Mouse (Mus musculus) intestine, embryonic 14.5 days (tissue): Measurements from ENCODE around the gene Tjp1. TPM values are rescaled to one million over a fixed set of nuclear protein-coding genes. Genes with fewer than 3 reads are reported as not detected.

ENCODE experiments used
- ATAC-seq: fragments of 200-750 bp; cut with Nextera tagmentation; replicated peaks from 2 replicates; pipeline ENCODE4 v1.8.0; 2017; ENCODE audit warnings: low read depth, moderate number of reproducible peaks, moderate TSS enrichment, moderate library complexity; ENCODE audit not compliant: low FRiP score, low TSS enrichment
- DNase-seq: peaks from one replicate; pipeline ENCODE4 v3.0.0-alpha.2; 2018; ENCODE audit warnings: low spot score
- H3K27ac ChIP-seq: fragments of 300-500 bp; sonication (generic); 2 replicates; pipeline ENCODE4 v1.5.1; 2014; ENCODE audit warnings: low read depth, mild to moderate bottlenecking, control low read depth
- H3K27me3 ChIP-seq: fragments of 300-500 bp; sonication (generic); replicated peaks from 2 replicates; pipeline ENCODE4 v1.6.1; 2014; ENCODE audit warnings: low read length, control low read depth; ENCODE audit not compliant: control insufficient read depth, insufficient read depth
- H3K36me3 ChIP-seq: fragments of 300-500 bp; sonication (generic); 2 replicates; pipeline ENCODE4 v1.6.1; 2014; ENCODE audit warnings: low read length, control low read depth; ENCODE audit not compliant: control insufficient read depth, insufficient read depth
- H3K4me1 ChIP-seq: fragments of 300-500 bp; sonication (generic); replicated peaks from 2 replicates; pipeline ENCODE4 v1.6.1; 2014; ENCODE audit warnings: low read length, control low read depth, mixed read lengths; ENCODE audit not compliant: control insufficient read depth, insufficient read depth
- H3K4me2 ChIP-seq: fragments of 300-500 bp; sonication (generic); 2 replicates; pipeline ENCODE4 v1.6.1; 2014; ENCODE audit warnings: low read length
- H3K4me3 ChIP-seq: fragments of 300-500 bp; sonication (generic); 2 replicates; pipeline ENCODE4 v1.5.1; 2014; ENCODE audit warnings: low read depth, low read length, control low read depth, mixed read lengths
- H3K9ac ChIP-seq: fragments of 300-500 bp; sonication (generic); 2 replicates; pipeline ENCODE4 v1.6.1; 2014; ENCODE audit warnings: mild to moderate bottlenecking, low read length
- H3K9me3 ChIP-seq: fragments of 300-500 bp; sonication (generic); 2 replicates; pipeline ENCODE4 v1.6.1; 2016; ENCODE audit warnings: low read length, control low read depth; ENCODE audit not compliant: control insufficient read depth
- WGBS: fragments of 180-500 bp; shearing (Covaris S2); extraction: QIAGEN DNeasy Blood & Tissue Kit; methylation state at CpG from one replicate; pipeline ENCODE4 v1.1.7; 2014; 5-methylcytosine and 5-hydroxymethylcytosine counted together
- polyA plus RNA-seq: library from polyadenylated mRNA; unstranded; fragments of >200 nt; fragmentation: Nextera tagmentation; extraction: Ambion mirVana; gene quantifications from 2 replicates; pipeline ENCODE4 v1.2.1, GENCODE M21; 2014

Tjp1 gene
- polyA plus RNA-seq, 1 experiment from 2014 or later: 15.9 TPM

DNA sequence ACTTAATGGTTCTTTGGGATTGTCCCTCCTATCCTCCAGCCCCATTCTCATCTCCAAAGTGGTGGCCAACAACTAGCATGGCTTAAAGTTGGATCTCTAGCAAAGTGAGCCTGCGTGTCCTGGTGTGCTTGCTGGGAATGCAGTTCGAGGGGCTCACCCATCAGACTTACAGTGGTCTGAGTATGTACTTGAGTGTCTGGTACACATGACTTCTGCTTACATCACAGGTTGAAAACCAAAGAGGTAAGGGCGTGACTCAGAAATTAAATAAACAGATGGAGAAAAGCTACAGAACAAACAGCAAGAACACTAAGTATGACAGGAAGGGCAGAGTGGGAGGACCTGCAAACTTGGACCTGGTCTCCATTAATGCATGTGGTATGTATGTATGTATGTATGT is 67.4 kb downstream of the Tjp1 start:
- H3K27me3 ChIP-seq: no peaks in the 10 kb centered on the region

DNA sequence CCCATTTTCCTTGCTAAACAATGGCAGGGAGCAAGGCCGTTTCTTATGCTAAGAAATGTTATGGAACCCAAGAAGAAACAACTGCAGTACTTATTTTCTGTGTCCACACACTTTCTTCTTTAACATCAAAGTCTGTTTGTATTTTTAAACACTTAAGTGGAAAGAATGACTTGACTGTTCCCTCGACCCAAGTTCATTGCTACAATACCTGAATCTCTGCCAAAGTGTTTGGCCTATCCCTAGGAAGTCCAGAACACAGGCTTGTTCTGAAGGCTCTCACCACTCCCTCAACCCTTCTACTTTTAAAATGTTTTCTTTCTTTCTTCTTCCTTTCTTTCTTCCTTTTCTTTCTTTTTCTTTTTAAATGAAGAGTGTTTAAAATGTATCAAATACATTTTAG is 71.5 kb downstream of the Tjp1 start:
- Histone ChIP-seq H3K36me3 (no peaks in the 10 kb centered on the region), H3K9me3 (no peaks in the 10 kb centered on the region), H3K27ac (no peak overlapping the region), H3K4me1 (no peaks in the 10 kb centered on the region), H3K9ac (no peak overlapping the region), H3K4me3 (no peak overlapping the region), H3K27me3 (no peaks in the 10 kb centered on the region), H3K4me2 (no peak overlapping the region)
- ATAC-seq: no peak
- no peak for DNase-seq
- 44% methylated on average over 2 of the region's 2 CpGs for WGBS

More for the DNA sequence above, 67.4 kb downstream of the Tjp1 start:
- Histone ChIP-seq H3K9ac (no peak overlapping the region), H3K4me2 (no peak overlapping the region), H3K36me3 (no peaks in the 10 kb centered on the region), H3K27ac (no peak overlapping the region), H3K9me3 (no peaks in the 10 kb centered on the region), H3K4me3 (no peak overlapping the region), H3K4me1 (peaks cover 4% of the 10 kb centered on the region; the same call in 1 of the 2 replicates)
- no peak for ATAC-seq
- no peak for DNase-seq
- 75% methylated on average over 3 of the region's 3 CpGs for WGBS

GRCm38 (mm10) chr7:65455208-65455607 is 72.4 kb downstream of the Tjp1 start:
- H3K27me3 ChIP-seq: no peaks in the 10 kb centered on the region
- 88% methylated on average over 3 of the region's 3 CpGs for WGBS
- DNase-seq (no peak), ATAC-seq (no peak)
- no peak overlapping the region for H3K4me3 ChIP-seq
- H3K36me3 ChIP-seq: no peaks in the 10 kb centered on the region
- H3K27ac ChIP-seq: no peak overlapping the region
- no peaks in the 10 kb centered on the region for H3K4me1 ChIP-seq
- H3K4me2 ChIP-seq: no peak overlapping the region
- no peak overlapping the region for H3K9ac ChIP-seq
- no peaks in the 10 kb centered on the region for H3K9me3 ChIP-seq

DNA sequence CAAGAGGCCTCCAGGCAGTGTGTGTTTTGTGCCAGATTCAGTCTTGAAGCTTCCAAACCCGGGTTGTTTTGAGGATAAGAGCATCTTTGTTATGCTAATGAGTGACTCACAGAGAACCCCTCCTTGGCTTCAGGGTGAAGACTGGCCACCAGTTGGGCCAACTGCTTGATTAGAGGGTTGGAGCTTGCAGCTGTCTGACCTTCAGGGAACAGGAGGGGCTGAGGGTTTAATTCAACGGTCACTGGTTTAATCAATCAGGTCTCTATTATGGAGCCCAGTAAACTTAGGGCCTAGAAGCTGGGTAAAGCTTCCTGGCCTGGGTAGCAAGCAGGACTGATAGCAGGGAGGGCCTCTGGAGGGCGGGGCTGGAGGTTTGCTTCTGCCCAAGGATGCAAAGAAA is 73.3 kb downstream of the Tjp1 start:
- Histone ChIP-seq H3K9me3 (no peaks in the 10 kb centered on the region), H3K36me3 (no peaks in the 10 kb centered on the region), H3K9ac (no peak overlapping the region), H3K4me1 (no peaks in the 10 kb centered on the region), H3K4me3 (no peak overlapping the region), H3K27me3 (no peaks in the 10 kb centered on the region), H3K27ac (no peak overlapping the region), H3K4me2 (no peak overlapping the region)
- WGBS: 32% methylated on average over 3 of the region's 3 CpGs
- ATAC-seq (no peak), DNase-seq (no peak)

GRCm38 (mm10) chr7:65452246-65452645 is 75.3 kb downstream of the Tjp1 start:
- DNase-seq (no peak), ATAC-seq (no peak)
- H3K4me1 ChIP-seq: no peaks in the 10 kb centered on the region
- no peaks in the 10 kb centered on the region for H3K36me3 ChIP-seq
- H3K27me3 ChIP-seq: no peaks in the 10 kb centered on the region
- H3K27ac ChIP-seq: no peak overlapping the region
- no peak overlapping the region for H3K9ac ChIP-seq
- H3K4me2 ChIP-seq: no peak overlapping the region
- WGBS: 82% methylated on average over 3 of the region's 3 CpGs
- H3K4me3 ChIP-seq: no peak overlapping the region
- H3K9me3 ChIP-seq: no peaks in the 10 kb centered on the region

GRCm38 (mm10) chr7:65450158-65450557 is 77.4 kb downstream of the Tjp1 start:
- no peak for ATAC-seq
- Histone ChIP-seq H3K9ac (no peak overlapping the region), H3K4me1 (no peaks in the 10 kb centered on the region), H3K27me3 (no peaks in the 10 kb centered on the region), H3K9me3 (no peaks in the 10 kb centered on the region), H3K27ac (no peak overlapping the region), H3K4me3 (no peak overlapping the region), H3K36me3 (no peaks in the 10 kb centered on the region), H3K4me2 (no peak overlapping the region)
- DNase-seq: no peak
- WGBS: 74% methylated on average over 5 of the region's 5 CpGs

DNA sequence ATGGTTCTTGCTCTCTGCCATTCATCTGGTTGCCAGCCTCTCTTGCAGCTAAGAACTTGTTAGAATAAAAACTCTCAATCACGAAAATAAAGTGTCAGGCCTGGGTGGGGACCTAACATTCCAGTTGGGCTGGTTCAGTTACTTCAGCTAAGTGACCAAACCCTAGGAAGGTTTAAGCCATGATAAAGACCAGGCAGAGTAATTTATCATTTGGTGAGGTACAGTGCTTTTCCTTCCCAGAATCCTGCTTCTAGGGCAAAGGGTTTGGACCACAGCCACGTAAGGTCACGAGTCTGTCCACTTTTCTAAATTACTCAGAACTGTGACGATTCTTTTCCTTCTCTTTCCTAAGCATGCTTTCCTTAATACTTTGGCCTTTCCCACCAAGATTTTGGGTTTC is 86.1 kb downstream of the Tjp1 start:
- DNase-seq: no peak
- Histone ChIP-seq H3K27ac (no peak overlapping the region), H3K4me2 (no peak overlapping the region), H3K36me3 (no peaks in the 10 kb centered on the region), H3K9ac (no peak overlapping the region), H3K4me1 (no peaks in the 10 kb centered on the region), H3K9me3 (no peaks in the 10 kb centered on the region), H3K4me3 (no peak overlapping the region), H3K27me3 (no peaks in the 10 kb centered on the region)
- no peak for ATAC-seq
- WGBS: 77% methylated on average over 4 of the region's 4 CpGs

GRCm38 (mm10) chr7:65439518-65439917 is 88.1 kb downstream of the Tjp1 start:
- Histone ChIP-seq H3K27ac (no peak overlapping the region), H3K4me3 (no peak overlapping the region), H3K9me3 (no peaks in the 10 kb centered on the region), H3K4me1 (no peaks in the 10 kb centered on the region), H3K9ac (no peak overlapping the region), H3K4me2 (no peak overlapping the region), H3K27me3 (no peaks in the 10 kb centered on the region), H3K36me3 (no peaks in the 10 kb centered on the region)
- WGBS: 72% methylated on average over 8 of the region's 8 CpGs
- DNase-seq (no peak), ATAC-seq (no peak)

DNA sequence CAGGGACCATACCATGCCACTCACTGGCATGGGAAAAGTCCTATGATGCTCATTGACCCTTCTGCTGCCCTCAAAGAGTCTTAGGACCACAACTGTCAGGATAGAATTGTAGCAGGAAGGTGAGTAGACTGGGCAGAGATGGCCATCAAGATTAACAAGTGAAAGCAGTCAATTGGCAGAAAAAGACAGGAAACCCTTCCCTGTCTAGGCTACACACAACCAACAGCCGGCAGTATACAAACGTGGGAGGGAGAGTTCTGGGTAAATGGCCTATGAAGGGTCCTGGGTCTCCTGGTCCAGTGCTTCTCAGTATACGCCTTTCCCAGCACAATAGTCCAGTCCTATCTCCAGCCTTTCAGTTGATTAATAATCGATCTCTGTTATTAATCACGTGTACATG is 89.4 kb downstream of the Tjp1 start:
- Histone ChIP-seq H3K9ac (no peak overlapping the region), H3K36me3 (no peaks in the 10 kb centered on the region), H3K27ac (no peak overlapping the region), H3K9me3 (no peaks in the 10 kb centered on the region), H3K27me3 (no peaks in the 10 kb centered on the region), H3K4me2 (no peak overlapping the region), H3K4me3 (no peak overlapping the region), H3K4me1 (no peaks in the 10 kb centered on the region)
- DNase-seq: no peak
- WGBS: 82% methylated on average over 5 of the region's 5 CpGs
- ATAC-seq: no peak
